Mouse (Mus musculus): ENCODE measurements around the gene Mllt10.

DNA sequence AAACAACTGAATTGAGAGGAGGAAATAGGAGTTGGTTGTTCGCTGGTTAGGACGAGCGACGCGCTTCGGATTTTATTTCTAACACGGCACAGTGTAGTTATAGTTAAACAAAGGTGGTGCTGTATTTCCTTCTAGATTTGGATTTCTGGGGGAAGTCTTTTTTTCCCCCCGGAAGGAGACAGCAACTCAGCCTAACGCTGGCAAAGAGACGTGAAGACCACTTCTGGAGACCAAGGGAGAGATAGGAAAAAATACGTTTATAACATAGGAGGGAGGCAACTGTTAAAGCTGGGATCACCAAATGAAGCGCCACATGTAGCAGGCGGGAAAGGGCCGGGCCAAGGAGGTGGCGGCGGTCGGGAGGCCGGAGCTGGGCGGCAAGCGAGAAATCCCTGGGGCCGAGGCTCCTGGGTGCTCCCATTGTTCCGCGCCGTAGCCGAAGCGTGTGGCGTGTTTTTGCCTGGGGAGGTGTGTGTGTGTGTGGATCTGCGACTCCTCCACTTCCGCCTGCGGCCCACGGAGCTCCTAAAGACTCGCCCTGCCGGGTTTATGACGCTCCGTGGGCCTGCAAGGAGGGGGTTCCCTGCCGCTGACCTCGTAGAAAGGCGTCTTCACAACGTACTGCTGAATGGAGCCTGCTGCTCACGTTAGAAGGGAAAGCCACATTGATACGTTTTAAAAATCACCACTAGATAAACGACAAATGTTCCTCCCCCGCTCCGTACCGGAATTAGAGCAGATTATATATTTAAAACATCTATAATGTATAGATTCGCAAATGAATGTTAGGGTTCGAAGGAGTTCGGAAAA, 2.5 kb downstream of the Mllt10 start:
- TF ChIP-seq CTCF (IDR thresholded peaks at IDR 0.05) (no peak), POLR2A (IDR thresholded peaks at IDR 0.05; ENCODE audit: insufficient read depth, low read depth, low read length) (no peak; the same call in 1 of the 2 replicates), EP300 (IDR thresholded peaks at IDR 0.05; ENCODE audit: insufficient read depth, low read depth, low read length) (no peak)
